Mouse (Mus musculus): ENCODE data around the gene U2af1l4. TPM values are rescaled to one million over a fixed set of nuclear protein-coding genes. Genes with fewer than 3 reads are reported as not detected.
A peak's percentile ranks its signal among the peaks of the same experiment; 100 is the strongest.

U2af1l4 gene
- polyA plus RNA-seq, 1 experiment from 2014 or later = 104 TPM

DNA sequence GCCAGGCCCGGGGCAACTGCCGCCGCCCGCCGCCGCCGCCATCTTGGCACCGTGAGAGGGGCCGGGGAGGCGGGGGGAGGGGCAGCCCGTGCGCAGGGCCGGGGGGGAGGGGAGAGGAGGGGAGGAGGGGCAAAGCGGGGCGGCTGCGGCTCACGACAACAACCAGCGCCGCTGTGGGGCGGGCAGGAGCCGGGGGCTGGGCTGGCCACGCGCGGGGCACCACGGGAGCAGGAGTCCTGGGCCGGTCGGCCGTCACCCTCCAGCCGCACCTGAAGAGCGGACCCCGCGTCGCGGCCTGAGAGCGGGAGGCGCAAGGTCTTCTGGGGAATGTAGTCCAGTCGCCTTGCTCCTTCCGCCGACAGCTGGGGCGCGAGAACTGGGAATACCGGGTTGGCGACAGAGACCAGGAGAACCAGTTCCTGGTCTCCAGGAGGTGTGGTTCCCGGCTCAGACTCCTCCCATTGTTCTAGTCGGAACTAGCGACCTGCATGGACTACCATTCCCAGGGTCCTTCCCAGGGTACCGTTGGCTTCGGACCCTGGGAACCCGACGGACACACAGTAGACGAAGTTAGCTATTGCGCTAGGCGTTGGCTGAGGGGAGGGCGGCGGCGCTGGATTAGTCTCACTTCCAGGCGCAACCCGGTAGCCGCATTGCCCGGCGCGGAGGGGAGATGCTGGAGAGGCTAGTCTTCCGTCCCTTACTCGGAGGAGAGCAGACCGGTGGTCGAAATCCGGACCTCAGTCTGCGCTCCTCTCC is 25.8 kb downstream of the U2af1l4 start, which contains the start of gene Kmt2b:
Gene Kmt2b (minus strand): TSS at position 51 of the 759 bp plus-strand sequence.
- Histone ChIP-seq H3K27me3 (ENCODE audit: control insufficient read depth, insufficient read depth, low read length) (no peaks in the 10 kb centered on the region), H3K9me3 (ENCODE audit: control insufficient read depth, low read length) (no peaks in the 10 kb centered on the region), H3K9ac (replicated peaks; ENCODE audit: low read length) (peak within 1 kb of the TSS; percentile 97), H3K4me3 (replicated peaks; ENCODE audit: low read depth, low read length) (peak within 1 kb of the TSS; percentile 95), H3K27ac (replicated peaks; ENCODE audit: low read depth, low read length) (peak within 1 kb of the TSS; percentile 94), H3K36me3 (ENCODE audit: control insufficient read depth, insufficient read depth, low read length) (peaks cover 29% of the 10 kb centered on the region), H3K4me2 (ENCODE audit: low read length) (peak within 1 kb of the TSS; percentile 72), H3K4me1 (ENCODE audit: control insufficient read depth, insufficient read depth, low read length) (peaks cover 10% of the 10 kb centered on the region)
- WGBS = under 1% methylated on average over 56 of the region's 68 CpGs
- DNase-seq (peak; percentile 97), ATAC-seq (ENCODE audit: low FRiP score, low TSS enrichment) (peak; percentile 95)

DNA sequence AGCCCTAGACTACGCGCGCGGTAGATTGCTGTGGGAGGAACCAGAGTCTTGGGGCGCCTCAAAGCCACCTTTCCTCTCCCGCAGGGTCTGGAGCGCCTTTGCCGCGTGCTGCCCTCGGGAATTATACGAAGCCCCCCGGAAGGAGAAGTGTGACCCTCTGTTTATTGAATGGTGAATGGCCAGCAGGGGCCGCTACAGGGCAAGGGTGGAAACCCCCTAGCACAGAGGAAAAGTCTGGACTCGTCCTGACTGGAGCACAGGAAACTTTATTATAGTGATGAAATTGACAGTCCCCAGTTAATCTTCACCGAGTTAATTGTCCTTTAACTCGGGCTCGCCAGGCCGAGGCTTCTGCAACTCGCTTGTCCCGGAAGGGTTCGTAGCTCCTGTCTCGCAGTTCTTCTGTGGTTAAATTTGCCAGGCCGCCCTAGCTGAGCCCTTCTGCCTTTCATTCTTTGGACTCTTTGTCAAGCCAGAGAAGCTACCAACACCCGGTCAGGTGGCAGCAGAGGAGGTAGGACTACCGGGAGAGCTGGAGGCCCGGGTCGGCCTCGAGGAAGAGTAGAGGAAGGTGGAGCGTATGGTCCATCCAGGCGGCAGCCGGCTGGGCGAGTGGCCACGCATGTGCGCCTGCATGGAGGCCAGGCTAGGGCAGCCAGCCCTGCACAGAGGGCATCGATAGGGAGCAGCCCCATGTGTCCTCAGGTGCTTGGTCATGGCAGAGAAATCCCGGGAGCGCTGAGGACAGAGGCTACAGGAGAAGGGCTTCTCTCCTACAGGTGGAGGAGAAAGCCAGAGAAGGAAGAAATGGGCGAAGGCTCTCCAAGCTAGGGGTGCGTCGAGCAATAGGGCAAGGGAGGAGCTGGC is 26.6 kb downstream of the U2af1l4 start:
- ATAC-seq (ENCODE audit: low FRiP score, low TSS enrichment) (peak; percentile 65), DNase-seq (peak; percentile 94)
- Histone ChIP-seq H3K9me3 (ENCODE audit: control insufficient read depth, low read length) (no peaks in the 10 kb centered on the region), H3K4me3 (replicated peaks; ENCODE audit: low read depth, low read length) (peak overlapping the region; percentile 95), H3K4me2 (ENCODE audit: low read length) (peak overlapping the region; percentile 72), H3K9ac (replicated peaks; ENCODE audit: low read length) (peak overlapping the region; percentile 97), H3K4me1 (ENCODE audit: control insufficient read depth, insufficient read depth, low read length) (peaks cover 10% of the 10 kb centered on the region), H3K27me3 (ENCODE audit: control insufficient read depth, insufficient read depth, low read length) (no peaks in the 10 kb centered on the region), H3K27ac (replicated peaks; ENCODE audit: low read depth, low read length) (peak overlapping the region; percentile 94), H3K36me3 (ENCODE audit: control insufficient read depth, insufficient read depth, low read length) (peaks cover 21% of the 10 kb centered on the region)
- 30% methylated on average over 40 of the region's 40 CpGs for WGBS

DNA sequence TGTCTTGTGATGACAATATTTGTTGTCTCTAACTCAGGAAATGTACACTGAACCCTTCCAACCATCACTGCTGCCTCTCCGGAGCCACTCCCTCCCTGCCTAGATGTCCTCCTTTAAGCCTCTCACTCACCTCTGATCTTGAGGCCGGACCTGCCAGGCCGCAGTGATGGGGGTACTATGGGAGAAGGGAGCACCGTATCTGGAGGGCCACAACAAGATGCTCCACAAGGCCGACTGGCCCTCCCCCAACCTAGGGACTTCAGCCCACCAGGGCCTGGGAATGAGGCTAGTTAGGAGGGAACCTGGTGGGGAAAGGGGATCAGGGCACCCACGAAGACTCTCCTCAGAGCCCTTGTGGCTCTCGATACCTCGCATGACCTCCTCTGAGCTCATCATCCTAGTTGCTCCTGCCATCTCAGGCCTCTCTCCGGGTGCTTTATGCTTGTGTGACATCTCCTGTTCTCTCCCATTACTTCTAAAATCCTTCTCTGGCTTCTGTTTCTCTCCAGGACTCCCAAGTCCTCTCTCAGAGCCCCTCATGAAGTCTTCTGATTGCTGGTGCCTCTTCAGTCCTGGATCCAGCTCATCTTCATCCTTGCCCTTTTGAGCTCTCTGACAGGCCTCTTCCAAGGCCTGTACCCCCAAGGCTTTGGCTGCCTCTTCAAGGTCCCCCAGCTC is 28.0 kb downstream of the U2af1l4 start:
- H3K27me3 ChIP-seq (ENCODE audit: control insufficient read depth, insufficient read depth, low read length) = no peaks in the 10 kb centered on the region
- WGBS = 88% methylated on average over 9 of the region's 9 CpGs
- no peak overlapping the region for H3K4me2 ChIP-seq (ENCODE audit: low read length)
- no peak for DNase-seq
- peaks cover 10% of the 10 kb centered on the region for H3K4me1 ChIP-seq (ENCODE audit: control insufficient read depth, insufficient read depth, low read length)
- H3K9ac ChIP-seq (replicated peaks; ENCODE audit: low read length) = no peak overlapping the region
- no peak overlapping the region for H3K27ac ChIP-seq (replicated peaks; ENCODE audit: low read depth, low read length)
- ATAC-seq (ENCODE audit: low FRiP score, low TSS enrichment) = no peak
- no peaks in the 10 kb centered on the region for H3K9me3 ChIP-seq (ENCODE audit: control insufficient read depth, low read length)
- peaks cover 7% of the 10 kb centered on the region; the same call in 1 of the 2 replicates for H3K36me3 ChIP-seq (ENCODE audit: control insufficient read depth, insufficient read depth, low read length)
- no peak overlapping the region for H3K4me3 ChIP-seq (replicated peaks; ENCODE audit: low read depth, low read length)

DNA sequence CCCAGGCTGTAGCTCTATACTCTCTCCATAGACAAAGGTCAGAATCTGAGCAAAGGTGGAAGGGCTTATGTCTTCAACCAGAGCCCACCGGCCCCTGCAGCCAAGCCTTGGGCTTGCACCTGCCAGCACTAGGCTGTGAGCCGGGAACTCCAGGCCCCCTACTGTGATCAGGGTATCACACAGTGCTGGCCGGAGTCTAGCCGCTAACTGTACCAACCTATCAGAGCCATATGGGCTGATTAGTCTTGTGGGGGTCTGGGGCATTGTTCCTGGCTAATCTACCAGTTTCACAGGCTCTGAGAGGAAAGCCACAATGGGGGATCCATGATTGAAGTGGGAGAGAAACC is 28.5 kb downstream of the U2af1l4 start:
- H3K36me3 ChIP-seq (ENCODE audit: control insufficient read depth, insufficient read depth, low read length) = peaks cover 2% of the 10 kb centered on the region; the same call in 1 of the 2 replicates
- H3K4me1 ChIP-seq (ENCODE audit: control insufficient read depth, insufficient read depth, low read length) = peaks cover 10% of the 10 kb centered on the region
- no peaks in the 10 kb centered on the region for H3K9me3 ChIP-seq (ENCODE audit: control insufficient read depth, low read length)
- H3K9ac ChIP-seq (replicated peaks; ENCODE audit: low read length) = no peak overlapping the region
- DNase-seq = no peak
- H3K27ac ChIP-seq (replicated peaks; ENCODE audit: low read depth, low read length) = no peak overlapping the region
- no peak overlapping the region for H3K4me3 ChIP-seq (replicated peaks; ENCODE audit: low read depth, low read length)
- WGBS = 27% methylated on average over 4 of the region's 4 CpGs
- H3K27me3 ChIP-seq (ENCODE audit: control insufficient read depth, insufficient read depth, low read length) = no peaks in the 10 kb centered on the region
- no peak for ATAC-seq (ENCODE audit: low FRiP score, low TSS enrichment)
- no peak overlapping the region for H3K4me2 ChIP-seq (ENCODE audit: low read length)

DNA sequence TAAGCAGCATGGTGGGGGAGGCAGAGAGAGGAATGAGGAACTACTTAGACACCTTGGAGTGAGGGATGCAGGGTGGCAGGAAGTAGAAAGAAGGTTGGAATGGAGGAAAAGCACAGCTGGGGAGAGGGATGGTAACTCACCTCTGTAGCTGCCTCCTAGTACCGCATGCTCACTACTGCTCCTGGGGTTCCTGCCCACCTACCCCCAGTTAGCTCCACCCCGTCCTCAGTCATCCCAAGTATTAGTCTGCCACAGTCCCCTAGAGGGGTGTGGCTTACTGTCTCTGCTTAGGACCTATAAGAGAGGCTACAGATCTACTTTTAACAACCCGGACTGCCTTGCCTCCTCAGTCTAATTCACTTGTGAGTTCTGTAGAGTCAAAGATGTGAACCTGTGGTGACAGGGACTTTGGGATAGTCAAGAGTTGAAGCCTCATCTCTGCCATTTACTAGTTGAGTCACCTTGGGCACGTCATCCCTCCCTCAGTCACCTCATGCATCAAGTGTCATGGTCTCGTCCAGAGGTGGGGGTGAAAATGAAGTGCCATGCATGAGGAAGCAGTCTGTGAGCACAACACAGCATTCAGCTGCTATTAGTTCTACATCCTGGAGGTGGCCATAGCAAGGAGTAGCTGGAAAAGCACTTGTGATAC is 29.8 kb downstream of the U2af1l4 start:
- WGBS = 57% methylated on average over 5 of the region's 5 CpGs
- Histone ChIP-seq H3K4me1 (ENCODE audit: control insufficient read depth, insufficient read depth, low read length) (no peaks in the 10 kb centered on the region), H3K36me3 (ENCODE audit: control insufficient read depth, insufficient read depth, low read length) (no peaks in the 10 kb centered on the region), H3K9me3 (ENCODE audit: control insufficient read depth, low read length) (no peaks in the 10 kb centered on the region), H3K27ac (replicated peaks; ENCODE audit: low read depth, low read length) (no peak overlapping the region), H3K9ac (replicated peaks; ENCODE audit: low read length) (no peak overlapping the region), H3K27me3 (ENCODE audit: control insufficient read depth, insufficient read depth, low read length) (no peaks in the 10 kb centered on the region), H3K4me3 (replicated peaks; ENCODE audit: low read depth, low read length) (no peak overlapping the region), H3K4me2 (ENCODE audit: low read length) (no peak overlapping the region)
- no peak for ATAC-seq (ENCODE audit: low FRiP score, low TSS enrichment)
- no peak for DNase-seq

DNA sequence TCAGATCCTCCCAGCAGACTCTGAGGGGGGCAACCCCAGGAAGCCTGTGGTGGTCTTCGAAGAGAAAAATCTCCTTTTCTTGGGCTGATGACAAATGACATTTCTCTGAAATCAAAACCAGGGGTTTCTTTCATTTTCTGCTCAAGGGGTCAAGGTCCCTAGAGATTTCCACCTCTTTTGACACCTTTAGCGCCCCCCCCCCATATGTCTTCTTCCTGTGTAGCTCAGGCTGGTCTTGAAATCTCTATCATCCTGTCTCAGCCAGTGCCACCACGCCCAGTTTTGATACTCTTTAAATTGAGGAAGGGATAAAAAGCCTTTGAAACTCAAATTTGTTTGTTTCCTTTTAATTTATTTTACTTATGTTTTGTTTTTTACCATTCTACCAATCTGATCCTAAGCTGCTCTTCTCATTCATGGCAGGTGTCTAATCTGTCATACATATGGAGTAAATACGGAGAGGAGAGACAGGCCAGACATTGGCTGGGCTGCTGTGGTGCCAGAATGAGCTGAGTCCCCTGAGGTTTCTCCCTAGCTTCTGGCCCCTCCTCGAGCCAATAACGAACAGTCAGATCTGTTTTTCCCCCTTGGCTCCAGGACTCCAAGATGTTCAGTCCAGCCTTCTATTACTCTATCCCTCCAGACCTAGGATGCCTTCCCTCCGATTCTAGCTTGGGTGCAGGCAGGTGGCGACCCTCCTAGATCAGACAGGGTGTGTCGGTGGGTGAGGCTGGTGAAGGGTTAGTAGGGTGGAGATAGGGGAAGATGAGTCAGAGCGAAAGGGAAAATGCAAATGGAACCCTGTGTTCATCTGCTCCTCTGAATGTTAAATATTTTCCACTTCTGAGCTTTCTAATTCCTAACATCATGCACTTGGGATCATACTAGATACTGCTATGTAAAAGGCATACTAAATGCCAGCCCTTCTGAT is 30.7 kb downstream of the U2af1l4 start:
- 72% methylated on average over 10 of the region's 10 CpGs for WGBS
- H3K27me3 ChIP-seq (ENCODE audit: control insufficient read depth, insufficient read depth, low read length) = no peaks in the 10 kb centered on the region
- no peak overlapping the region for H3K9ac ChIP-seq (replicated peaks; ENCODE audit: low read length)

DNA sequence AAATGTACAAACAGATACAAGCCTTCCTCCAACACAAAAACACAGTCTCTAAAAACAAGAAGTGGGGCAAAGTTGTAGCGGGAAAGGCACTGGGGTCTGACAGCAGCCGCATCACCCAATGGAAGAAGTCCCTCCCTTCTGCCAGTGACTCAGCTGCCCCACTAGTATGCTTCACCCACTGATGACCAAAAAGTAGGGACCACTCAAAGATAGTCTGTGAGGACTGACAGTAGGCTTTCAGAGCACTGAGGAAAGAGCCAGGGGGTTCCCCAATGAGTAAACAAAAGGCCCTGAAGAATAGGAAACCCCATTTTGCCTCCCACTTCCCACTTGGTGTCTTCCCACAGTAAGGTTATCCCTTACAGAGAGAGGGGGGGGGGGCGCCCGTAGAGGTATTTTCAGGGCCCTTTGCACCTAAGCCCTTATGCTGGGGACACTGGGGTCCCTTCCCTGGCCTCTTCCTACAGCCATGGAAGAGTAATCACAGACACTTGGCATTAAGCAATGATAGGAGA is 31.5 kb downstream of the U2af1l4 start:
- 58% methylated on average over 4 of the region's 4 CpGs for WGBS
- Histone ChIP-seq H3K36me3 (ENCODE audit: control insufficient read depth, insufficient read depth, low read length) (no peaks in the 10 kb centered on the region), H3K9ac (replicated peaks; ENCODE audit: low read length) (no peak overlapping the region), H3K4me2 (ENCODE audit: low read length) (no peak overlapping the region), H3K27ac (replicated peaks; ENCODE audit: low read depth, low read length) (no peak overlapping the region), H3K4me1 (ENCODE audit: control insufficient read depth, insufficient read depth, low read length) (0 out of 2 replicates have a peak, but pooled peaks cover 2% of the 10 kb centered on the region), H3K27me3 (ENCODE audit: control insufficient read depth, insufficient read depth, low read length) (no peaks in the 10 kb centered on the region), H3K4me3 (replicated peaks; ENCODE audit: low read depth, low read length) (no peak overlapping the region), H3K9me3 (ENCODE audit: control insufficient read depth, low read length) (no peaks in the 10 kb centered on the region)
- DNase-seq (no peak), ATAC-seq (ENCODE audit: low FRiP score, low TSS enrichment) (no peak)

More for the DNA sequence above, 30.7 kb downstream of the U2af1l4 start:
- ATAC-seq (ENCODE audit: low FRiP score, low TSS enrichment) = no peak
- no peak overlapping the region for H3K4me3 ChIP-seq (replicated peaks; ENCODE audit: low read depth, low read length)
- H3K4me2 ChIP-seq (ENCODE audit: low read length) = no peak overlapping the region
- H3K27ac ChIP-seq (replicated peaks; ENCODE audit: low read depth, low read length) = no peak overlapping the region
- no peaks in the 10 kb centered on the region for H3K4me1 ChIP-seq (ENCODE audit: control insufficient read depth, insufficient read depth, low read length)
- DNase-seq = no peak
- no peaks in the 10 kb centered on the region for H3K9me3 ChIP-seq (ENCODE audit: control insufficient read depth, low read length)
- H3K36me3 ChIP-seq (ENCODE audit: control insufficient read depth, insufficient read depth, low read length) = no peaks in the 10 kb centered on the region
